Mouse (Mus musculus): ENCODE results near the gene Slc12a8. TPM values are rescaled to one million over a fixed set of nuclear protein-coding genes. Genes with fewer than 3 reads are reported as not detected.

Slc12a8 gene
- total RNA-seq, 2 experiments from 2014 or later = 0.72 to 0.74 TPM

Other genes starting within 250 kb of the Slc12a8 start
- 10 to 100 TPM; 50.3 to 51.4 TPM for gene Zfp148, start 136.5 kb upstream of the Slc12a8 start, total RNA-seq (2021)
- 100 to 1,000 TPM; 234 to 263 TPM for gene Heg1, start 167.0 kb downstream of the Slc12a8 start, total RNA-seq (2021)